Mouse (Mus musculus) liver, embryonic 14.5 days (tissue): ENCODE results near the gene Gpc6.

Experiments
- CTCF ChIP-seq: IDR thresholded peaks from 2 replicates; pipeline ENCODE4 v1.5.1; 2016; ENCODE audit warnings: antibody characterized with exemption, low read depth, control low read depth
- EP300 ChIP-seq: IDR thresholded peaks from 2 replicates; pipeline ENCODE4 v1.6.1; 2016; ENCODE audit warnings: antibody characterized with exemption, low read depth

DNA sequence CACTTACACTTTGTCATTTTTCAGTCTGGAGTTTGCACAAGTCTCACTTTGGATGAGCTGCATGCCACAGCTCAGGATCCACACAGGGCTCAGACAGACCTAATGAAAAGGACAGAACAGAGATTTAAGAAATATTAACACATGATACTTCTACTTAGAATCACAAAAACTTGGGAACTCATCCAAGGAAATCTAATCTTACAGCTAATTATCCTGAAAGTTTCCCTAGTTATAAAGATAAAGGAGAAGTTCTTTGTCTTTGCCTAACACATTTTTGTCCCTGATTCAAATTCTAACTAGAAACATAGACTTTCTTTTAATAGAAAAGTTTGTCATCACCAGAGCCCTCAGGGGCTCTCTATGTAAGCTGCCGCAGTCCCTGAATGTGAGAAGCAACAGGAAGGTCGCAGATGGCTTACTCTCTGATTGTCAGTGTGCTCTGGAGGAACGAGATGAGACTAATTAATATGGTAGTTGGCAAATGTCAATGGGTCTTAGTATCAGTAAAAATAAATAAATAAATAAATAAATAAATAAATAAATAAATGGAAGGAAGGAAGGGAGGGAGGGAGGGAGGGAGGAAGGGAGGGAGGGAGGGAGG lies 526.4 kb downstream of the Gpc6 start:
- TF ChIP-seq CTCF (no peak), EP300 (no peak)
